Mouse (Mus musculus): ENCODE measurements around the gene Fam208b.

DNA sequence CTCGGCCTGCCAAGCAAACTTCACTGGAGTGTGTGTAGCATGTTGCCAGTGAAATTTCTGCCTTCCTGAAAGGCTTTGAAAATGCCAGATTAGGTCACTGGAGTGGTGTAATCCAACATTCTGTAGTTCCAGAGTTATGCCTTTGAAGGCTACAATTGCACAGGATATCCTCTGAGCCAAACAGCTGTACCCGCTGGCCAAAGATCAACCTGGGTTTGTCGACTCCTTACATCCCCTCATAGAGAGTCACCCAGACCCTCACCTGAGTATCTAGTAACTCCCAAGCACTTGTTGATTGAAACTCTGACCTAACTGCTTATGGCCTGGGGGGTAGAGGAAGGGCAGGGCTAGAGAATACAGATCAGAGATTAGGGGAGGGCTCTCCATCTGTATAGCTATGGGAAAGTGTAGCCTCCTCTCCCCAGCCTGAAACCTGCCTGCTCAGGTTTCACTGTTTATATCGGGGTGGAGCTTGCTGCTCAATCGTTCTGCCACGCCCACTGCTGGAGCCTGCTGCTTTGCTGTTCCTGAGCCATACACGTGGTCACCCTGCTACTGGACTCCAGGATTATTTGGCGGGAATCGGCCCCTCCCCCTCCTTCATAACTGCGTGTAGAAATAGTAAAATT, 79.1 kb downstream of the Fam208b start:
- no peak for TF ChIP-seq CTCF (IDR thresholded peaks at IDR 0.05; ENCODE audit: control insufficient read depth, insufficient read depth, insufficient read length)
- TF ChIP-seq CEBPB (IDR thresholded peaks at IDR 0.05; ENCODE audit: low read depth): no peak

Measured in C2C12 (cell line).